Mouse (Mus musculus) CD8-positive naive resting alpha-beta T cell, adult 2 months (primary cell): ENCODE data around the gene Olfr894.
"Not testable (repeated sequence)": the region's sequence is repeated elsewhere in the genome, so short reads cannot be mapped to it uniquely, and the experiment has no call there.

Source experiments
- DNase-seq, 2 experiments: peaks; one replicate each; pipeline ENCODE4 v3.0.0; 2022; ENCODE audit warnings: low read depth in 2 of 2, low spot score in 2 of 2

Gene Olfr894

GRCm38 (mm10) chr9:38217755-38218154 lies at the start of gene Olfr894:
TSS of gene Olfr894 (plus strand) at chr9:38218055.
- no peak for DNase-seq

- not testable (repeated sequence) for DNase-seq
Observed at GRCm38 (mm10) chr9:38168341-38168740, 49.5 kb upstream of the Olfr894 start.

GRCm38 (mm10) chr9:38180721-38181120 lies 37.1 kb upstream of the Olfr894 start, which contains the start of gene Olfr891:
TSS of gene Olfr891 (minus strand) at chr9:38180821.
- no peak for DNase-seq

DNA sequence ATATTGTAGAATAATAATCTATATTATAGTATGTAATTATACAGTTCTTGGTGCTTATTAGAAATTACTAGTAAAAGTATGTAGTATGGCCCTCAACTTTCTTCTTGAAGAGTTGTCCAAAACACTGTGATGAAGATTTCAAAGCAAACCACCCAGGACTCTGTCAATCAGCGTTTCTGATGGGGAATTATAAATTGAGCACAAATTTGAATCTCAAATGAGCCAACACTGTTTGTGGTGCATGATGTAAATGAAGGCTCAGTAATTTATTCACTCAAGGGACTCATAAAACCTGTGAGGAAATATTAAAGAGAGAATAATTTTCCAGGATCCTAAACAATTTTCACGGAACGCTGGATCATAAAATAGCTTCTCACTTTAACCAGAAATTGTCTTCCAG lies 9.8 kb upstream of the Olfr894 start, which contains the start of gene Olfr893:
TSS of gene Olfr893 (plus strand) at position 301 of the 400 bp plus-strand sequence.
- no peak for DNase-seq

DNA sequence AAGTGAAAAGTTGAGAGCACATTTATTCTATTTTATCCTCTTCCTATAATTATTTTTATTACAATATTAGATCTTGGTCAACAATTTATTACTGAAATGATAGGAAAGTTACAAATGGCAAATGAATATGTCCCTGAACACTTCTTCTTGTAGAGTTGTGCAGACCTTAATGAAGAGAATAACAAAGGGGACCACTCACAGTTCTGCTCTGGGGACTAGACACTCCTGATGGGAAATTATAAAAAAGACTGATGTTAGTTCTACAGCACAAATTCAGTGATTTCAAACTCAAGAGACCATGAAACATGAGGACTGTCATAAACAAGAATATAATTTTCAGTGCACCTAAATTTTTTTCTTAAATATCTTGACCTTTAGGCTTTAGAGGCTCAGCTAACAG lies 34.6 kb downstream of the Olfr894 start, which contains the start of gene Olfr143:
TSS of gene Olfr143 (plus strand) at position 301 of the 400 bp plus-strand sequence.
- no peak for DNase-seq

DNA sequence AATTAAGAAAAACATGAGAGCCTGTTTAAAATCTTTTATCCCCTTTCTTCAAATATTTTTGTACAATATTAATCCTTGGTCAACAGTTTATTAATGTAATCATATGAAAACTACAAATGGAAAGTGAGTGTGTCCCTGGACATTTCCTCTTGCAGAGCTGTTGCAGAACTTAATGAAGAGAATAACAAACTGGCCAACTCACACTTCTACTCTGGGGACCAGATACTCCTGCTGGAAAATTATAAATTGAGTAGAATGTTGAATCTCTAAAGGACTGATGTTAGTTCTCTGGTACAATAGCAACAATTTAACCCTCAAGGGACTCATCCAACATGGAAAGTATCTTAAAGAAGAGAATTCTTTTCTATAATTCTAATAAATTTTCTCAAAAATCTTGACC lies 49.7 kb downstream of the Olfr894 start, which contains the start of gene Olfr895:
TSS of gene Olfr895 (plus strand) at position 301 of the 400 bp plus-strand sequence.
- DNase-seq, result no peak
